ENCODE assay signal across 19 mouse cellular contexts in genomic region chr11:85755503-85756044, GRCm38 (mm10).
DNase-seq lines count a peak whose midpoint lies in the region; ATAC-seq and TF ChIP-seq lines count a peak whose summit lies in the region.
"Had no signal": no experiment of that assay in that cellular context is flagged by ENCODE, and none has a peak within 500 bp of the region (broad histone marks: within the 10 kb centered on the region; RNA-seq: fewer than 3 reads in every experiment).

No protein-coding gene starts in this region.

- no peaks in the 10 kb centered on the region for H3K9me3 ChIP-seq in intestine, embryonic 15.5 days
- H3K9me3 ChIP-seq in intestine, postnatal 0 days (ENCODE audit: control insufficient read depth), result no peaks in the 10 kb centered on the region
- no peaks in the 10 kb centered on the region for H3K9me3 ChIP-seq in lung, embryonic 16.5 days (ENCODE audit: control insufficient read depth, low read length)
- no peaks in the 10 kb centered on the region for H3K9me3 ChIP-seq in limb, embryonic 15.5 days
- H3K9me3 ChIP-seq in stomach, embryonic 16.5 days (replicated peaks; ENCODE audit: control insufficient read depth, low read length), result no peaks in the 10 kb centered on the region
- H3K9me3 ChIP-seq: embryonic facial prominence, embryonic 13.5 days; forebrain, embryonic 13.5 days; hindbrain, embryonic 10.5 days; liver, embryonic 12.5 days; midbrain, embryonic 12.5 days had no signal

- H3K4me2 ChIP-seq in intestine, embryonic 15.5 days (replicated peaks), result no peak overlapping the region
- no peak overlapping the region for H3K4me2 ChIP-seq in intestine, postnatal 0 days (replicated peaks; ENCODE audit: low read depth)
- H3K4me2 ChIP-seq in lung, embryonic 16.5 days (ENCODE audit: low read depth, low read length), result no peak overlapping the region
- no peak overlapping the region for H3K4me2 ChIP-seq in limb, embryonic 15.5 days
- H3K4me2 ChIP-seq in stomach, embryonic 16.5 days (ENCODE audit: low read depth, low read length), result no peak overlapping the region
- H3K4me2 ChIP-seq: embryonic facial prominence, embryonic 13.5 days; forebrain, embryonic 13.5 days; liver, embryonic 12.5 days; midbrain, embryonic 12.5 days had no signal

- H3K27me3 ChIP-seq in intestine, embryonic 15.5 days (replicated peaks), result no peaks in the 10 kb centered on the region
- peaks cover 4% of the 10 kb centered on the region; the same call in 1 of the 2 replicates for H3K27me3 ChIP-seq in intestine, postnatal 0 days (replicated peaks; ENCODE audit: control insufficient read depth, insufficient read depth, low read length)
- no peaks in the 10 kb centered on the region for H3K27me3 ChIP-seq in lung, embryonic 16.5 days (ENCODE audit: control insufficient read depth, insufficient read depth, low read depth, low read length)
- H3K27me3 ChIP-seq in limb, embryonic 15.5 days, result peaks cover 9% of the 10 kb centered on the region; the same call in 1 of the 2 replicates
- H3K27me3 ChIP-seq in stomach, embryonic 16.5 days (ENCODE audit: control insufficient read depth, insufficient read depth, low read length), result no peaks in the 10 kb centered on the region
- H3K27me3 ChIP-seq: embryonic facial prominence, embryonic 13.5 days had no signal

- peak overlapping the region; percentile 42; the same call in 1 of the 2 replicates for H3K27ac ChIP-seq in intestine, embryonic 15.5 days
- no peak overlapping the region for H3K27ac ChIP-seq in intestine, postnatal 0 days (ENCODE audit: low read depth, low read length)
- peak overlapping the region; percentile 95 for H3K27ac ChIP-seq in lung, embryonic 16.5 days (ENCODE audit: low read length)
- H3K27ac ChIP-seq in limb, embryonic 15.5 days, result peak overlapping the region; percentile 27; the same call in 1 of the 2 replicates
- peak overlapping the region; percentile 53; the same call in 1 of the 2 replicates for H3K27ac ChIP-seq in stomach, embryonic 16.5 days (ENCODE audit: low read length)
- H3K27ac ChIP-seq: embryonic facial prominence, embryonic 13.5 days; forebrain, embryonic 13.5 days; hindbrain, embryonic 10.5 days; liver, embryonic 12.5 days; midbrain, embryonic 12.5 days had no signal

- no peak overlapping the region for H3K4me3 ChIP-seq in intestine, embryonic 15.5 days (replicated peaks)
- H3K4me3 ChIP-seq in intestine, postnatal 0 days (ENCODE audit: low read depth, low read length), result no peak overlapping the region
- H3K4me3 ChIP-seq in lung, embryonic 16.5 days (ENCODE audit: low read length), result no peak overlapping the region
- H3K4me3 ChIP-seq in limb, embryonic 15.5 days, result no peak overlapping the region
- H3K4me3 ChIP-seq in stomach, embryonic 16.5 days (replicated peaks; ENCODE audit: low read length), result no peak overlapping the region
- H3K4me3 ChIP-seq: embryonic facial prominence, embryonic 13.5 days; forebrain, embryonic 13.5 days; hindbrain, embryonic 10.5 days; liver, embryonic 12.5 days; midbrain, embryonic 12.5 days had no signal

- 0 out of 2 replicates have a peak, but pooled peaks have one; percentile 41 for ATAC-seq in intestine, embryonic 15.5 days
- ATAC-seq in intestine, postnatal 0 days, result no peak
- ATAC-seq in lung, embryonic 16.5 days (ENCODE audit: low read depth), result peak; percentile 72
- peak; percentile 22; the same call in 1 of the 2 replicates for ATAC-seq in limb, embryonic 15.5 days (ENCODE audit: insufficient number of reproducible peaks, low FRiP score, low TSS enrichment, low read depth)
- ATAC-seq in stomach, embryonic 16.5 days (ENCODE audit: insufficient read depth, low FRiP score), result peak; percentile 41; the same call in 1 of the 2 replicates
- ATAC-seq: forebrain, embryonic 13.5 days; hindbrain, embryonic 16.5 days; liver, embryonic 12.5 days had no signal

- H3K36me3 ChIP-seq in intestine, embryonic 15.5 days, result no peaks in the 10 kb centered on the region
- no peaks in the 10 kb centered on the region for H3K36me3 ChIP-seq in intestine, postnatal 0 days (ENCODE audit: control insufficient read depth, insufficient read depth)
- H3K36me3 ChIP-seq in lung, embryonic 16.5 days (ENCODE audit: control insufficient read depth, insufficient read depth, low read length), result no peaks in the 10 kb centered on the region
- H3K36me3 ChIP-seq in limb, embryonic 15.5 days, result no peaks in the 10 kb centered on the region
- no peaks in the 10 kb centered on the region for H3K36me3 ChIP-seq in stomach, embryonic 16.5 days (ENCODE audit: control insufficient read depth, insufficient read depth, low read length)
- H3K36me3 ChIP-seq: embryonic facial prominence, embryonic 13.5 days; hindbrain, embryonic 10.5 days; liver, embryonic 12.5 days; midbrain, embryonic 12.5 days had no signal

- H3K9ac ChIP-seq in intestine, embryonic 15.5 days, result no peak overlapping the region
- no peak overlapping the region for H3K9ac ChIP-seq in intestine, postnatal 0 days (ENCODE audit: low read depth, low read length)
- no peak overlapping the region for H3K9ac ChIP-seq in lung, embryonic 16.5 days (ENCODE audit: low read length)
- H3K9ac ChIP-seq in limb, embryonic 15.5 days, result no peak overlapping the region
- no peak overlapping the region for H3K9ac ChIP-seq in stomach, embryonic 16.5 days (ENCODE audit: low read length)
- H3K9ac ChIP-seq: embryonic facial prominence, embryonic 13.5 days; forebrain, embryonic 13.5 days; liver, embryonic 12.5 days; midbrain, embryonic 12.5 days had no signal

- no peak for TF ChIP-seq CTCF in intestine, postnatal 0 days (IDR thresholded peaks at IDR 0.05; ENCODE audit: low read depth)

- peaks cover 16% of the 10 kb centered on the region; the same call in 1 of the 2 replicates for H3K4me1 ChIP-seq in intestine, embryonic 15.5 days (replicated peaks)
- no peaks in the 10 kb centered on the region for H3K4me1 ChIP-seq in intestine, postnatal 0 days (replicated peaks; ENCODE audit: control insufficient read depth, insufficient read depth, low read length)
- H3K4me1 ChIP-seq in lung, embryonic 16.5 days (replicated peaks; ENCODE audit: control insufficient read depth, insufficient read depth, low read length), result peaks cover 22% of the 10 kb centered on the region
- peaks cover 30% of the 10 kb centered on the region for H3K4me1 ChIP-seq in limb, embryonic 15.5 days
- H3K4me1 ChIP-seq in stomach, embryonic 16.5 days (ENCODE audit: control insufficient read depth, insufficient read depth, low read length), result peaks cover 18% of the 10 kb centered on the region

- DNase-seq in lung, postnatal 14 days, result no peak
- DNase-seq in spleen, postnatal 4 days (ENCODE audit: low spot score in 2 of 2), result no peak
- DNase-seq: adrenal gland, adult 8-10 months; cerebellum, adult 18-20 months; cerebellum, postnatal 25 days; gastrocnemius, postnatal 14 days; kidney, adult 11 months; lung, adult 18-20 months had no signal

- 52% methylated on average over 2 of the region's 2 CpGs for WGBS in intestine, embryonic 15.5 days
- WGBS in intestine, postnatal 0 days, result 65% methylated on average over 2 of the region's 2 CpGs
- WGBS in lung, embryonic 16.5 days, result 49% methylated on average over 2 of the region's 2 CpGs
- WGBS in limb, embryonic 15.5 days, result 56% methylated on average over 2 of the region's 2 CpGs
- WGBS in stomach, embryonic 16.5 days, result 55% methylated on average over 2 of the region's 2 CpGs
